Mouse (Mus musculus): ENCODE results near the gene Aifm1.

DNA sequence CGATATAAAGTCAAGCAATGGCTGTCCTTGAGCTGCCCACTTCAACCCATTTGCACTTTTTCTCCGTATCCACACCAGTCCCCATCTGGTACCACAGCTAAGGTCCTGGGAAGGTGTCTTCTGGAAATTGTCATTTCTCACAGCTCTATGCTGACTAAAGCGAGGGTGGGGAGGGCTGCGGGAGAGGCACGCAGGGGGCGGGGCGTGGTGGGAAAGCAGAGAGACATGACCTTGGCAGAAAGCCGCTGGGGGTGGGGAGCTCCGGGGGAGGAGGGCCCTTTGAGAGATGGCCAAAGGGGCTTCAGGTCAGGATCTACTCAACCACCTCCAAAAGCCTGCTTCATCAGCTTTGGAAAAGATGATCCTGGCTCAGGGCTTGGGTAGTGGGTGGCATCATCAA lies 58.3 kb downstream of the Aifm1 start:
- TF ChIP-seq CTCF (IDR thresholded peaks at IDR 0.05) (no peak), EP300 (IDR thresholded peaks at IDR 0.05; ENCODE audit: insufficient read depth, low read depth, low read length) (no peak)
